Mouse (Mus musculus) ES-CJ7 (cell line): ENCODE results near the gene Mrps31.
A peak's percentile ranks its signal among the peaks of the same experiment; 100 is the strongest.

Experiments
- DNase-seq: peaks from one replicate; pipeline ENCODE4 v3.0.0; 2011; ENCODE audit warnings: low read depth, low spot score

Mrps31 gene

GRCm38 (mm10) chr8:22411282-22411702 lies at the start of gene Mrps31:
TSS of gene Mrps31 (plus strand) at chr8:22411361.
- peak; percentile 97 for DNase-seq

GRCm38 (mm10) chr8:22376311-22376710 lies 34.9 kb upstream of the Mrps31 start:
- DNase-seq = no peak

GRCm38 (mm10) chr8:22376903-22377302 lies 34.3 kb upstream of the Mrps31 start:
- peak; percentile 66 for DNase-seq

GRCm38 (mm10) chr8:22380934-22381333 lies 30.2 kb upstream of the Mrps31 start:
- no peak for DNase-seq

GRCm38 (mm10) chr8:22382824-22383595 lies 28.2 kb upstream of the Mrps31 start:
- peak; percentile 38 for DNase-seq

GRCm38 (mm10) chr8:22385158-22385557 lies 26.0 kb upstream of the Mrps31 start:
- DNase-seq = no peak

- DNase-seq = peak; percentile 27
Measured at GRCm38 (mm10) chr8:22389874-22390273, 21.3 kb upstream of the Mrps31 start.

GRCm38 (mm10) chr8:22390766-22391463 lies 20.2 kb upstream of the Mrps31 start:
- no peak for DNase-seq

GRCm38 (mm10) chr8:22394471-22394870 lies 16.7 kb upstream of the Mrps31 start:
- no peak for DNase-seq

- DNase-seq = no peak
Measured at GRCm38 (mm10) chr8:22395256-22395655, 15.9 kb upstream of the Mrps31 start.

- peak; percentile 41 for DNase-seq
Measured at GRCm38 (mm10) chr8:22397811-22398141, 13.4 kb upstream of the Mrps31 start.

- DNase-seq = peak; percentile 93
Measured at GRCm38 (mm10) chr8:22398142-22398951, 12.8 kb upstream of the Mrps31 start, which contains the start of gene Slc25a15. TSS of gene Slc25a15 (minus strand) at chr8:22398597.

GRCm38 (mm10) chr8:22399285-22399880 lies 11.8 kb upstream of the Mrps31 start:
- peak; percentile 56 for DNase-seq

GRCm38 (mm10) chr8:22400593-22400992 lies 10.6 kb upstream of the Mrps31 start:
- DNase-seq = no peak

GRCm38 (mm10) chr8:22403235-22403634 lies 7.9 kb upstream of the Mrps31 start:
- DNase-seq = no peak

GRCm38 (mm10) chr8:22405733-22406132 lies 5.4 kb upstream of the Mrps31 start:
- no peak for DNase-seq

- DNase-seq = no peak
Measured at GRCm38 (mm10) chr8:22410688-22411281, 376 bp upstream of the Mrps31 start.

GRCm38 (mm10) chr8:22411971-22412370 lies 810 bp downstream of the Mrps31 start:
- no peak for DNase-seq
